Mouse (Mus musculus): ENCODE results near the gene Mgat4a.

- TF ChIP-seq CTCF (IDR thresholded peaks at IDR 0.05; ENCODE audit: extremely low read depth, insufficient read depth, low read length) (no peak), POLR2A (IDR thresholded peaks at IDR 0.05; ENCODE audit: extremely low read depth, insufficient read depth, low read length) (no peak)
Observed at GRCm38 (mm10) chr1:37534532-37535108, 6.2 kb downstream of the Mgat4a start.
